Mouse (Mus musculus) urinary bladder, postnatal 10 days (tissue): Measurements from ENCODE around the gene Hsf2bp.

Experiments
- DNase-seq: peaks from one replicate; pipeline ENCODE4 v3.0.0; 2022; ENCODE audit warnings: low spot score

Hsf2bp gene

DNA sequence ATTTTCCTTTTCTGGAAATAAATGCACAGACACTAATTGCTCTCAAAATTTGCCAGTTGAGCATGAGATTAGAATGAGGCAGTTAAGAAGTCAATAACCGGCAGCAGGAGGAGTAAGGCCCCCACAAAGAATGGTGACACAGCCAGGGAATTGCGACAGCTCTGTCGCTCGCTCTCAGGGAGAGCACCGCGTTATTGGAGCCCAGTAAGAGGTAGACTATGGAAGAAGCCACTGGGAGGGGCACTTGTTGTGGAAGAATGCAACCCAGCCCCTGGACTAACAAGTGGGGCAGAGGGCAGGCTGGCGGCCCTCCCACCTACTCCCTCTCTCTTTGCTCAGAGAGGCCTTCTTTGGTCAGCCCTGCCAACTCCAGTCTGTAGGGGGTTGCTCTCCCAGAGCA is 4.5 kb downstream of the Hsf2bp start:
- DNase-seq = no peak

DNA sequence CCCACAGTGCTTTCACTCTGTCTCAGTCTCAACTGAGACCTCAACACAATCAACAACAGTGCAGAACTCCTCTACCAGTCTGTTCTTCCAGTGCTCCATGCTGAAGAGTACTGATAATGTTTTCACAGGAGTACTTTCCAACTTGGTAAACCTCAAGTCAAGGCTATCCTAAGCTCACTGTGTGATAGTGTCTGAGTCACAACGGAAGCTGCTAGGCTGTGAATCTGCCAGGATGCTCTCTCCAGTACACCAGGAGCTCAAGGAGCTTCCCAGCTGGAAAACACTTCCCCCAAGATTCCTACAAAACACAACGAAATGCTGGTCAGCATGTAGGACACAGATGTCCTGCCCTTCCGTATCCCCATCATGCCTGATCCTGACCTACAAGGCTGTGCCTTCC is 7.8 kb downstream of the Hsf2bp start:
- DNase-seq = no peak

- DNase-seq = no peak
Measured at GRCm38 (mm10) chr17:32027666-32028065, 8.5 kb downstream of the Hsf2bp start.

- no peak for DNase-seq
Measured at GRCm38 (mm10) chr17:32025386-32025785, 10.8 kb downstream of the Hsf2bp start.

GRCm38 (mm10) chr17:32024671-32025073 is 11.5 kb downstream of the Hsf2bp start:
- DNase-seq = no peak

GRCm38 (mm10) chr17:32023088-32023487 is 13.1 kb downstream of the Hsf2bp start:
- DNase-seq = no peak

DNA sequence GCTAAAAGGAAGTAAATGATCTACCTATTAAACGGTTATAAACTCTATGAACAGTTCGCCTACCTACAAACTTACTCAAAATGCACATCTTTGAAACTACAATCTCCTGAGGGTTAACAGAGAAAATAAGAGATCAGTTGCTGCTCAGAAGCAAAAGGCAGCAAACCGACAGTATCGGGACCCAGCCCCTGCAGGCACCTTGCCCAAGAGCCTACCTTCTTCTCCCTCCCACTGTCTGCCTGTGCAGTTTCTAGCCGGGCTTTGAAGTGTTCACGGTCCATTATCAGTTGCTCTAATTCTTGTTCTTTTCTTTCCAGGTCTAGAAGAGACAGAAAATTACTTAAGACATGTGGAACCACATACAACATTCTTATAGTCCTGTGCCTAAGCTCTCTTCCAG is 13.6 kb downstream of the Hsf2bp start:
- no peak for DNase-seq

DNA sequence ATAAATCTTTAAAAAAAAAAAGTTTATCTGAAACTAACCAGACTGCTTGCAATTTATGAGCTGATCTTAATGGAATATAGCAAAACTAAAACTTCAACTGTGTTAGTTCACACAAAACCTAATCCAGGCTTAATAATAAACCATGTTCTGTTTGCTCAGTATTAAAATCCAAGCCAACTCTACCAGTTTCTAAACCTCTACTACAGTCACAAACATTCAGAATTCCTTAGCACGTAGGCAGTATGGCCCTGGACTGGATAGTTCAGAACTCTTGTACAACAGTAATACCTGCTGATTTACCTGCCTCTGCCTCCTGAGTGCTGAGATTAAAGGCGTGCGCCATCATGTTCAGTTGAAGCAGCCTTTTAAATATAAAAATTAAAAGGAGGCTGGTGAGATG is 14.2 kb downstream of the Hsf2bp start:
- no peak for DNase-seq

GRCm38 (mm10) chr17:32018127-32018894 is 17.8 kb downstream of the Hsf2bp start:
- DNase-seq = no peak

DNA sequence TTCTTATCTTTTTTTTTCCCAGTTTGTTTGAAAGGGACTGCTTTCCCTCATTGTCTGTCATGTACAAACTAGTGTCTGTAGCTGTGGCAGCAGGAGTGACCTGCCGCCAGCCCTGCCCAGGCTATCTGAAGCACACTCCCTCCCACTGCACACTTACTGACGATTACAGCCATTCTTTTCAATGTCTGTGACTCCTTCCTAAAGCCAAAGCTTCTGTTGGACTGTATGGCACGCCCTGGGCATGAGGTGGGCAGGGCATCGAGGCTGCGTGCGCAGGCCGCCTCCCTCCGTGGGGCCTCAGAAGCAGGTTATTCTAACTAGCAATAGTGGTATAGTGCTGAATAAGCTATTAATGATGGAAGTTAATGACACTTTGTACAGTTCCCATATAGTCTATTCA is 19.7 kb downstream of the Hsf2bp start:
- DNase-seq = no peak

DNA sequence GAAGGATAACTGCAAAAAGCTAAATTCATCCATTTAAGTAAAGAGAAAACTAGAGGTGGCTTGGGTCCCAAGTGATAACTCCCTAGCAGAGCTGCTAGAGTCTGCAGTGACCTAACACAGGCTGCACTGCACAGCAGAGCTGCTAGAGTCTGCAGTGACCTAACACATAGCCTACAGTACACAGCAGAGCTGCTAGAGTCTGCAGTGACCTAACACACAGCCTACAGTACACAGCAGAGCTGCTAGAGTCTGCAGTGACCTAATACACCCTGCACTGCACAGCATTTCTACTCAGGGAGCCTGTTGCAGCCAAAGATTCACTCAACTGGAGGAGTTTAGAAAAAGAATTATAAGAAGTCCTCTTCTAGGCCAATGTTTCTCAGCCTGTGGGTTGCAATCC is 22.5 kb downstream of the Hsf2bp start:
- DNase-seq = no peak

GRCm38 (mm10) chr17:32012254-32012653 is 23.9 kb downstream of the Hsf2bp start:
- DNase-seq = no peak

GRCm38 (mm10) chr17:32011694-32012093 is 24.5 kb downstream of the Hsf2bp start:
- no peak for DNase-seq

DNA sequence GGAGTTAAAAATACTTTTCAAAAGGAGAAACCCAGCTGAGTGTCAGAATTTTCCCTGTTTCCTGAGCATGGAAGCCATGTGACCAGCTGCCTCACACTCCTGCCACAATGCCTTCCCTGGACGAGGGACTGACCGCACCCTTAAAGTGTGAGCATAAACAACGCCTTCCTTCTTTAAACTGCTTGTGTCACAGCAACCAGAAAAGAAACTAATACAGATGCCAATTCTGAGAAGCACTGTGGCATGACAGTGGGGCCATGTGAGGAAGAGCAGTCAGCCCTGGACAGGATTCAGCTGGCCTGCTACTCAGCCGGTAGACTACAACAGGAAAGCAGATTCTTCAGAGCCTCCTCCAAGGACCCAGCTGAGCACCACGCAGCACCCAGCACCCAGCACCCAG is 29.3 kb downstream of the Hsf2bp start:
- no peak for DNase-seq

DNA sequence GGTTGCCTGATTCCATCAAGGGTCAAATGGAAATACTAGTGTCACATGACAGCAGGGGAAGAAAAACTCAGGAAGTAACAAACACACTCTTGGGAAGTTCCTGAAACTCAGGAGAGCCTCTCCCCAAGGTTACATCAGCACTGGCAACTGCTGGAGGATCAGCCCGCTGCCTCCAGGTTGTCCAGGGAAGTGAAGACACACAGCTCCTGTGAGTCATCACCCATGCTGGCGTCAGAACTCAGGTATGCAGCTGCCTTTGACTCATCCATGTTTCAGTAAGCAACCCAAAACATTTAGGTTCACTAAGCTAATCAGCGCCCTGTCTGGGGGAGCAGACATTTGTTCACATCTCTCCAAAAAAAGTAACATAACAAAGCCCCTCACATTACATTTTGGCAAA is 32.9 kb downstream of the Hsf2bp start:
- no peak for DNase-seq

GRCm38 (mm10) chr17:31998351-31998750 is 37.8 kb downstream of the Hsf2bp start:
- no peak for DNase-seq

- DNase-seq = no peak
Measured at GRCm38 (mm10) chr17:31996331-31996730, 39.8 kb downstream of the Hsf2bp start.

GRCm38 (mm10) chr17:31995784-31996183 is 40.4 kb downstream of the Hsf2bp start:
- DNase-seq = no peak

GRCm38 (mm10) chr17:31994132-31994531 is 42.0 kb downstream of the Hsf2bp start:
- DNase-seq = no peak

GRCm38 (mm10) chr17:31993354-31993753 is 42.8 kb downstream of the Hsf2bp start:
- DNase-seq = no peak

- no peak for DNase-seq
Measured at GRCm38 (mm10) chr17:31992004-31992403, 44.1 kb downstream of the Hsf2bp start.

- no peak for DNase-seq
Measured at GRCm38 (mm10) chr17:31989035-31989434, 47.1 kb downstream of the Hsf2bp start.

- no peak for DNase-seq
Measured at GRCm38 (mm10) chr17:31986915-31987314, 49.2 kb downstream of the Hsf2bp start.

DNA sequence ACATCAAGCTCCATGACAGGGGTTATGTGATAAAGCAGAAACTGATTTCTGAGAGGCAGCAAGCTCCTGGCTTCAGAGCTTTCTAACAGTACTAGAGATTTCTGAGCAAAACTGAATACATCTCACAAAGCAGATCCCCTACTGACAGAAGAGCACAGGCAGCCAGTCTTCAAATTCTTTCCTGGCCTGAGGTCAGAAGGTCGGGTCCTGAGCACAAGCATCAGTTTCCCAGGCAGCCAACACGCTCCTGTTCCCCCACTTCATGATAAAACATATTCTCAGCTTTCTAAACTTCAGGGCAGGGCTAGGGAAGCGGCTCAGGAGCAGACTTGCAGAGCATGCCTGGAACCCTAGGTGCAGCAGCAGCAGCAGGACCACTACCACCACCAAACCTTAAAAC is 52.7 kb downstream of the Hsf2bp start:
- no peak for DNase-seq
